Comparison of ENCODE assay signal across 42 mouse cellular contexts in the genomic region with DNA sequence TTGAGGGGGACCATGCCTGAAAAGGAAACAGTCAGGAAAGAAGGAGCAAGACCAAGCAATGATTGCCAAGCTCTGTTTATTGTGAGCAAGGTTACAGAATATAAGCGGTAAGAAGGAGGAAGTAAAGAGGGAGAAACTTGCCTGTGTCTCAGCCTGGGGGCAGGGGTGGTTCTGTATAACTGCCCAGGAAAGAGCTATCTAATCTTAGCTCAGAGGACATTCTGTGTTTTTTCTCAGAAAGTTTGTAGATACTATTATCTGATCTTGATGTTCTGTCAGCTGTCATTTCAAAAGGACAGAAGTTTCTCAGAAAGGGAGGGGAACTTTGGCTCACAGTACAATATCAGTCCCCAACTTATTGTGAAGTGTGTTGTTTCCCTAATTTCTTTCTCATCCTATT. TPM values are rescaled to one million over a fixed set of nuclear protein-coding genes. Genes with fewer than 3 reads are reported as not detected.
"Had no signal": no experiment of that assay in that cellular context is flagged by ENCODE, and none has a peak within 500 bp of the region (broad histone marks: within the 10 kb centered on the region; RNA-seq: fewer than 3 reads in every experiment).

No protein-coding gene starts in this region.

- ATAC-seq: hindbrain, postnatal 0 days; intestine, embryonic 16.5 days; liver, embryonic 12.5 days had no signal

- H3K27me3 ChIP-seq: heart, embryonic 13.5 days; heart, embryonic 15.5 days; hindbrain, embryonic 13.5 days; hindbrain, embryonic 15.5 days; kidney, embryonic 15.5 days; limb, embryonic 13.5 days; limb, embryonic 15.5 days; liver, embryonic 12.5 days had no signal

- DNase-seq: gastrocnemius, postnatal 14 days; gastrocnemius, postnatal 36 days; heart, adult 11 months; heart, adult 2 months; heart, postnatal 14 days; heart, postnatal 36 days; kidney, adult 11 months; kidney, adult 2 months; kidney, adult 9 months; kidney, postnatal 14 days; kidney, postnatal 36 days; left cerebral cortex, postnatal 4 days had no signal

- H3K4me1 ChIP-seq: heart, embryonic 13.5 days; heart, embryonic 15.5 days; hindbrain, embryonic 13.5 days; hindbrain, embryonic 15.5 days; kidney, embryonic 15.5 days; limb, embryonic 13.5 days; limb, embryonic 15.5 days; liver, embryonic 12.5 days had no signal

- H3K4me3 ChIP-seq: heart, adult 2 months; heart, embryonic 13.5 days; heart, embryonic 15.5 days; hindbrain, embryonic 13.5 days; hindbrain, embryonic 15.5 days; kidney, embryonic 15.5 days; left cerebral cortex, adult 2 months; limb, embryonic 13.5 days; limb, embryonic 15.5 days; liver, embryonic 12.5 days had no signal

- H3K36me3 ChIP-seq: heart, embryonic 13.5 days; heart, embryonic 15.5 days; hindbrain, embryonic 13.5 days; hindbrain, embryonic 15.5 days; kidney, embryonic 15.5 days; limb, embryonic 13.5 days; limb, embryonic 15.5 days; liver, embryonic 12.5 days had no signal

RNA-seq across cellular contexts. Expression of a gene that starts 30.8 kb away (rescaled TPM):
- total RNA-seq: gastrocnemius, adult 18-20 months; gastrocnemius, adult 8-10 months; gastrocnemius, postnatal 14 days; gastrocnemius, postnatal 36 days; heart, adult 2 months; heart, postnatal 14 days; heart, postnatal 36 days; hematopoietic stem cell, adult 5-6 weeks; hindbrain, postnatal 0 days; layer of hippocampus, adult 18-20 months; layer of hippocampus, adult 8-10 months; layer of hippocampus, postnatal 10 days; layer of hippocampus, postnatal 25 days; left cerebral cortex, adult 2 months; left cerebral cortex, postnatal 10 days; left cerebral cortex, postnatal 25 days; left cerebral cortex, postnatal 4 days; liver, adult 2 months had no signal
- polyA plus RNA-seq: gonadal fat pad, adult 2 months; heart, adult 2 months; heart, embryonic 11.5 days; heart, embryonic 13.5 days; heart, embryonic 15.5 days; heart, postnatal 0 days; hindbrain, embryonic 11.5 days; hindbrain, embryonic 13.5 days; hindbrain, embryonic 15.5 days; hindbrain, postnatal 0 days; intestine, embryonic 14.5 days; intestine, embryonic 16.5 days; kidney, adult 2 months; kidney, embryonic 15.5 days; kidney, postnatal 0 days; large intestine, adult 2 months; limb, embryonic 11.5 days; limb, embryonic 13.5 days; limb, embryonic 15.5 days; liver, adult 2 months; liver, embryonic 12.5 days; liver, embryonic 14.5 days had no signal

RNA-seq across cellular contexts. Expression of a gene that starts 52.3 kb away (rescaled TPM):
- total RNA-seq: gastrocnemius, adult 18-20 months; gastrocnemius, adult 8-10 months; gastrocnemius, postnatal 14 days; gastrocnemius, postnatal 36 days; heart, adult 2 months; heart, postnatal 14 days; heart, postnatal 36 days; hematopoietic stem cell, adult 5-6 weeks; hindbrain, postnatal 0 days; layer of hippocampus, adult 18-20 months; layer of hippocampus, adult 8-10 months; layer of hippocampus, postnatal 10 days; layer of hippocampus, postnatal 25 days; left cerebral cortex, adult 2 months; left cerebral cortex, postnatal 10 days; left cerebral cortex, postnatal 25 days; left cerebral cortex, postnatal 4 days; liver, adult 2 months had no signal
- polyA plus RNA-seq: gonadal fat pad, adult 2 months; heart, adult 2 months; heart, embryonic 11.5 days; heart, embryonic 13.5 days; heart, embryonic 15.5 days; heart, postnatal 0 days; hindbrain, embryonic 11.5 days; hindbrain, embryonic 13.5 days; hindbrain, embryonic 15.5 days; hindbrain, postnatal 0 days; intestine, embryonic 14.5 days; intestine, embryonic 16.5 days; kidney, adult 2 months; kidney, embryonic 15.5 days; kidney, postnatal 0 days; large intestine, adult 2 months; limb, embryonic 11.5 days; limb, embryonic 13.5 days; limb, embryonic 15.5 days; liver, adult 2 months; liver, embryonic 12.5 days; liver, embryonic 14.5 days had no signal
